Mouse (Mus musculus) liver, adult 2 months (tissue): ENCODE data around the gene Vps18.

Experiments used
- CTCF ChIP-seq: fragments of 200-500 bp; IDR thresholded peaks from 2 replicates; pipeline ENCODE4 v1.5.1; 2011; ENCODE audit warnings: low read depth, low read length, control low read depth
- POLR2A ChIP-seq: fragments of 200-500 bp; IDR thresholded peaks from 2 replicates; pipeline ENCODE4 v1.6.1; 2011; ENCODE audit warnings: low read length, control low read depth; ENCODE audit not compliant: insufficient read depth; ENCODE audit errors: extremely low read depth

DNA sequence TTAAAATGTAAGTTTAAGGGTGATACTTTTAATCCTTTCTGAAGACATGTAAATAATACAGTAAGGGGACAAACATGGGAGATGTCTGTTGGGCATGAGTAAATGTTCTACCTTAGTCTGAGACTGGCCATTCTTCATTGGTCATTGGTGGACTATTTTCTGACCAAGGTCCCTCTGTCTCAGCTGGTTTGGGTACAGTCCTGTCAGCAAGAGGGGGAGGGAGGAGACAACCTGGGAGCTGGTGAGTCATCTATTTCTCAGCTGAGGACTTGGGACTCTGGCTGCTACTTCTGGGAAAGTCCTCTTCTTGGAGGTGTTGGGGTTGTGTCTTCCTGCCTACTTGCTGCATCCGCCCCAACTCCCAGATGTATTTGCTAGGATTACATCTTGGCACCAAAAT is 14.4 kb upstream of the Vps18 start:
- TF ChIP-seq CTCF (no peak), POLR2A (no peak)
